Mouse (Mus musculus): Measurements from ENCODE around the gene Ranbp17. TPM values are rescaled to one million over a fixed set of nuclear protein-coding genes. Genes with fewer than 3 reads are reported as not detected.

Ranbp17 gene
- under 1 TPM; 0.34 TPM for total RNA-seq (2021)
- 0.21 and 0.35 TPM in 2 replicates for polyA plus RNA-seq (2012; rRNA removed)
- long read RNA-seq, result 0 reads

DNA sequence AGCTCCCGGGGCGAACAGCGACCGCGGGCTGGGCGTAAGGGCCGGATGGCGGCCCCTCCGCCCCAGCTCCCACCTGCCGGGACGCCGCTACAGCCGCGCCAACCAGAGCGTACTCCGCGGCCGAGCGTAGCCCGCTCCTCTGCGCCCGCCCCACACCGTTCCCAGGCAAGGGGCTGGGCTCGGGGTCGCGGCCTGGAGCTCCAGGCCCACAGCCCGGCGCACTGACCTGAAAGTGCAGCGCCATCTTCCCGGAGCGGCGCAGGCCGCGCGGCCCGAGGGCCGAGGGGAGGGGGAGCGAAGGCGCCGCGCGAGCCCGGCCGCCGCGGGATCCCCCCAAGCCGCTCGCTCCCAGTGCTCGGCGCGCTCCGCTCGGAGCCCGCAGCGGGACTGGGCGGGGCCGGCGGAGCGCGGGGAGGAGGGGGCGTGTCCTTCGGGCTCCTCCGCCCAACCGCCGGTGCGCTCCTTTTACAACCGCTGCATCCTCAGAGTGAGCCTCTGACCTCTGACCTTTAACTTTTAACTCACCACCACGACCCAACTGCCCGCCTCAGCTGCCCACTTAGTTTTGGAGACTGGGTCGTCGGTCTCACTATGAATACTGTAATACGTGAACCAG lies at the start of gene Ranbp17:
Ranbp17 (minus strand) TSS at position 371 of the 616 bp plus-strand sequence.
- TF ChIP-seq POLR2A (IDR thresholded peaks at IDR 0.05; ENCODE audit: insufficient read depth, low read depth, low read length), result no peak
- intact Hi-C loops (cut with DNase I), result no loop called here
- Histone ChIP-seq H3K79me2 (replicated peaks; ENCODE audit: control insufficient read depth, insufficient read depth, low read length) (no peaks in the 10 kb centered on the region), H3K9ac (ENCODE audit: low read depth, low read length) (peak within 1 kb of the TSS; percentile 66), H3K27me3 (ENCODE audit: control insufficient read depth, insufficient read depth, low read length) (no peaks in the 10 kb centered on the region), H3K4me1 (ENCODE audit: control insufficient read depth, insufficient read depth, low read length) (no peaks in the 10 kb centered on the region), H3K4me3 (peak within 1 kb of the TSS; percentile 70), H3K36me3 (ENCODE audit: control insufficient read depth, insufficient read depth, low read length) (no peaks in the 10 kb centered on the region), H3K27ac (peak within 1 kb of the TSS; percentile 9; the same call in 1 of the 2 replicates)
- peak; percentile 33 to 55 for DNase-seq
- WGBS, result 4% methylated on average over 50 of the region's 72 CpGs

DNA sequence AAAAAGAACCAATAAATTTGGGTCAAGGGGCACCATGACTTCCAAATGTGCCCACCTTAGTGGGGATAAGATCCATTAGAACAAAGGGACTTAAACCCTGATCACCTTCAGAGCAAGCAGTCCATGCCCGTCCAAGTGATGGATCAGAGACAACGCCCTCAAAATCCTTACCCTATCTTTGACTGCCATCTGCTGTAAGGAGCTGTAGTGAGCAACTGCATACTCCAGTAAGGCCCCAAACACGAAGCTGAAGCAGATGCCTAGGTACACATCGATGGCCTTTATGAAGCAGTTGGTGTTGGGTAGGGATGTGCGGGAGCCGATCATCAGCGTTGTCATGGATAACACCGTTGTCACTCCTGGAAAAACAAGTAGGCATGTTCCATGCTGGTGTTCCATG lies 40.6 kb upstream of the Ranbp17 start:
- H3K36me3 ChIP-seq (ENCODE audit: control insufficient read depth, insufficient read depth, low read length), result no peaks in the 10 kb centered on the region
- no peaks in the 10 kb centered on the region for H3K79me2 ChIP-seq (replicated peaks; ENCODE audit: control insufficient read depth, insufficient read depth, low read length)
- intact Hi-C loops (cut with DNase I), result no loop called here
- H3K4me1 ChIP-seq (ENCODE audit: control insufficient read depth, insufficient read depth, low read length), result no peaks in the 10 kb centered on the region
- no peak overlapping the region for H3K27ac ChIP-seq
- no peak overlapping the region for H3K4me3 ChIP-seq
- no peak for DNase-seq
- WGBS, result 77% methylated on average over 8 of the region's 8 CpGs
- no peaks in the 10 kb centered on the region for H3K27me3 ChIP-seq (ENCODE audit: control insufficient read depth, insufficient read depth, low read length)
- TF ChIP-seq CTCF (IDR thresholded peaks at IDR 0.05), result peak; percentile 17; the same call in 1 of the 2 replicates
- no peak for TF ChIP-seq POLR2A (IDR thresholded peaks at IDR 0.05; ENCODE audit: insufficient read depth, low read depth, low read length)
- H3K9ac ChIP-seq (ENCODE audit: low read depth, low read length), result no peak overlapping the region

DNA sequence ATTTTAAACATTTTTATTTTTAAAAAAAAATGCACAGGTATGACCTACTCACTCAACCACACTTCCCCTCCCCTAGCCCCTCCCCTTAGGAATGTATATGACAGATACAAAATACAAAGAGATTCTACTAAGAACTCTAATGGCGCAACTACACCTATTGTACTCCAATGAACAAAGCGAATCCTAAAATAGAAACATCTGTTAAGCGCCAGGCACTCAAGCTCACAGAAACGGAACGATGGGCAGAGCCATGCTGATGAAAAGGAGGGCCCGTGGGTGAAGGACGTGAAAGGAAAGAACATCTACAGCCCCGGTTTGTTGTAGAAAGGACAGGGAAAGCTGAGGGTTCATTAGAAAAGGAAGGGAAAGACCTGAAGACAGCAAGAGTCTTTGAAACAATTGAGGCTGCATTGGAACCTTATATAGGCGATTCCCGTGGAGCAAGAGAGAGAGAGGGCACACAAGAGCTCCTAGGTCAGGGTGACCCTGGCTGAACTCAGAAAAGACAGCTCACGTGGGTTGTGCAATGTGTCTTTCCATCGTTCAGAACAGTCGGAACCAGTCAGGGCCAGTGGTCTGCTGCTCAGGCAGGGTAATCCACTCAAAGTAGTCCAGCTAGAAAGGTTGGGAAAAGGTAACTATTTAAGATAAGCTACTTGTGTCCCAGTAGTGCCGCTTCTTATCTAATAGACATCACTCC lies 37.5 kb upstream of the Ranbp17 start:
- TF ChIP-seq EP300 (IDR thresholded peaks at IDR 0.05; ENCODE audit: insufficient read depth, low read depth, low read length), result no peak
- no peak for TF ChIP-seq CTCF (IDR thresholded peaks at IDR 0.05)
- TF ChIP-seq POLR2A (IDR thresholded peaks at IDR 0.05; ENCODE audit: insufficient read depth, low read depth, low read length), result no peak
- WGBS, result 56% methylated on average over 14 of the region's 14 CpGs

DNA sequence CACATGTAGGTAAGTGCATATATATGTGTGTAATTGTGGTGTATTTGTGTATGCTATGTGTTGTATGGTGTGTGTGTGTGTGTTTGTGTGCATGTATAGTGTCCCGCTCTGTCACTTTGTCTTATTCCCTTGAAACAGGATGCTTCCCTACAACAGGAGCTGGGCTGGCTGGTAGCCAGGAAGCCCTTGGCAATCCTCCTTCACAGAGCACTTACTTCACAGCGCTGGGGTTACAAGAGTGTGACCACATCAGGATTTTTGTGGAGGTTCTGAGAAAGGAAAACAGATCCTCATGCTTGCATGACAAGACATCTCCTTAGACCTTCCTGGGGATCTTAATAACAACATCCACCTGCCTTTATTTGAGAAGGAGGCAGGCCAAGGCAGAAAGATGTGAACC lies 33.8 kb upstream of the Ranbp17 start:
- Histone ChIP-seq H3K27me3 (ENCODE audit: control insufficient read depth, insufficient read depth, low read length) (no peaks in the 10 kb centered on the region), H3K79me2 (replicated peaks; ENCODE audit: control insufficient read depth, insufficient read depth, low read length) (no peaks in the 10 kb centered on the region), H3K36me3 (ENCODE audit: control insufficient read depth, insufficient read depth, low read length) (no peaks in the 10 kb centered on the region), H3K4me3 (no peak overlapping the region), H3K4me1 (ENCODE audit: control insufficient read depth, insufficient read depth, low read length) (no peaks in the 10 kb centered on the region), H3K9ac (ENCODE audit: low read depth, low read length) (no peak overlapping the region), H3K27ac (no peak overlapping the region)
- intact Hi-C loops (cut with DNase I), result no loop called here
- 23% methylated on average over 2 of the region's 2 CpGs for WGBS
- DNase-seq, result peak in 1 of 2 experiments; percentile 23
- TF ChIP-seq POLR2A (IDR thresholded peaks at IDR 0.05; ENCODE audit: insufficient read depth, low read depth, low read length) (no peak), EP300 (IDR thresholded peaks at IDR 0.05; ENCODE audit: insufficient read depth, low read depth, low read length) (no peak)

More for the DNA sequence above, 37.5 kb upstream of the Ranbp17 start:
- Histone ChIP-seq H3K36me3 (ENCODE audit: control insufficient read depth, insufficient read depth, low read length) (no peaks in the 10 kb centered on the region), H3K4me3 (no peak overlapping the region), H3K9ac (ENCODE audit: low read depth, low read length) (no peak overlapping the region), H3K4me1 (ENCODE audit: control insufficient read depth, insufficient read depth, low read length) (no peaks in the 10 kb centered on the region), H3K27me3 (ENCODE audit: control insufficient read depth, insufficient read depth, low read length) (no peaks in the 10 kb centered on the region), H3K79me2 (replicated peaks; ENCODE audit: control insufficient read depth, insufficient read depth, low read length) (no peaks in the 10 kb centered on the region), H3K27ac (no peak overlapping the region)
- no peak for DNase-seq
- intact Hi-C loops (cut with DNase I), result no loop called here

GRCm38 (mm10) chr11:33544945-33545344 lies 31.4 kb upstream of the Ranbp17 start:
- H3K27me3 ChIP-seq (ENCODE audit: control insufficient read depth, insufficient read depth, low read length), result no peaks in the 10 kb centered on the region
- no peak for DNase-seq
- H3K4me1 ChIP-seq (ENCODE audit: control insufficient read depth, insufficient read depth, low read length), result no peaks in the 10 kb centered on the region
- H3K79me2 ChIP-seq (replicated peaks; ENCODE audit: control insufficient read depth, insufficient read depth, low read length), result no peaks in the 10 kb centered on the region
- no peak overlapping the region for H3K4me3 ChIP-seq
- H3K9ac ChIP-seq (ENCODE audit: low read depth, low read length), result no peak overlapping the region
- 96% methylated on average over 2 of the region's 2 CpGs for WGBS
- TF ChIP-seq CTCF (IDR thresholded peaks at IDR 0.05), result no peak
- TF ChIP-seq POLR2A (IDR thresholded peaks at IDR 0.05; ENCODE audit: insufficient read depth, low read depth, low read length), result no peak
- TF ChIP-seq EP300 (IDR thresholded peaks at IDR 0.05; ENCODE audit: insufficient read depth, low read depth, low read length), result no peak
- H3K36me3 ChIP-seq (ENCODE audit: control insufficient read depth, insufficient read depth, low read length), result no peaks in the 10 kb centered on the region
- intact Hi-C loops (cut with DNase I), result no loop called here
- no peak overlapping the region for H3K27ac ChIP-seq

DNA sequence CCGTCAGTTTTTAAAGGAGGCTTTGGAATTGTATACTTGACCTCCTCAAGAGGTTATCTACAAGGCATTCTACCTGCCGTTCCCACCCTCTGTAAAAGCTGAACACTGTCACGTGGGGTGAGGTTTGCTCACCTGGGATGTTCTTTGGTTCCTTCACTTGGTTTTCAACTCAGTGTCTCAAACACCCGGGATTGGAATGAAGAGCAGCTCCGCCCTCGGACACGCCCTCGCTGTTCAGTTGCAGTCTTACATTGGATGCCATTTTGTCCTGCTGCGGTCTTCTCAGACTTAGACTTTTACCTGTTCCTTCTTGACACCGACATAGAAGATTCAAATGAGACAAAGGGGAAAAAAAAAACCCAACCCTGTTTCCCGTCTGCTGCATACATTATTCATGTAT lies 30.6 kb upstream of the Ranbp17 start:
- Histone ChIP-seq H3K9ac (ENCODE audit: low read depth, low read length) (no peak overlapping the region), H3K4me1 (ENCODE audit: control insufficient read depth, insufficient read depth, low read length) (no peaks in the 10 kb centered on the region), H3K36me3 (ENCODE audit: control insufficient read depth, insufficient read depth, low read length) (no peaks in the 10 kb centered on the region), H3K4me3 (no peak overlapping the region), H3K79me2 (replicated peaks; ENCODE audit: control insufficient read depth, insufficient read depth, low read length) (no peaks in the 10 kb centered on the region), H3K27ac (no peak overlapping the region), H3K27me3 (ENCODE audit: control insufficient read depth, insufficient read depth, low read length) (no peaks in the 10 kb centered on the region)
- intact Hi-C loops (cut with DNase I), result no loop called here
- WGBS, result 65% methylated on average over 11 of the region's 11 CpGs
- TF ChIP-seq EP300 (IDR thresholded peaks at IDR 0.05; ENCODE audit: insufficient read depth, low read depth, low read length) (no peak), CTCF (IDR thresholded peaks at IDR 0.05) (no peak), POLR2A (IDR thresholded peaks at IDR 0.05; ENCODE audit: insufficient read depth, low read depth, low read length) (no peak)
- DNase-seq, result no peak

Measured in heart, adult 2 months (tissue).